Mouse (Mus musculus) megakaryocyte, embryonic 14.5 days (primary cell): ENCODE data around the gene Crls1. TPM values are rescaled to one million over a fixed set of nuclear protein-coding genes. Genes with fewer than 3 reads are reported as not detected.
A peak's percentile ranks its signal among the peaks of the same experiment; 100 is the strongest.

Source experiments
- H3K27me3 ChIP-seq: replicated peaks from 2 replicates; pipeline ENCODE3; 2012; ENCODE audit warnings: inconsistent platforms
- H3K36me3 ChIP-seq: replicated peaks from 2 replicates; pipeline ENCODE3; 2012; ENCODE audit warnings: low read length, inconsistent platforms, mixed read lengths
- H3K4me1 ChIP-seq: 2 replicates; pipeline ENCODE4 v1.6.1; 2012; ENCODE audit warnings: inconsistent platforms
- H3K4me3 ChIP-seq: replicated peaks from 2 replicates; pipeline ENCODE3; 2012; ENCODE audit warnings: moderate library complexity, mild to moderate bottlenecking, inconsistent platforms
- H3K9me3 ChIP-seq: 2 replicates; pipeline ENCODE4 v1.6.1; 2012; ENCODE audit warnings: inconsistent platforms
- FLI1 ChIP-seq: IDR thresholded peaks from 2 replicates; pipeline ENCODE4 v1.6.1; 2012; ENCODE audit warnings: low read length, inconsistent platforms, mixed read lengths
- GATA1 ChIP-seq: IDR thresholded peaks from 3 replicates; pipeline ENCODE4 v1.6.1; 2012; ENCODE audit warnings: mixed read lengths, low read length, inconsistent platforms, borderline replicate concordance
- polyA plus RNA-seq: library from polyadenylated mRNA; stranded (reverse); fragments of >175 nt; gene quantifications from 2 replicates; pipeline ENCODE4 v1.2.3, GENCODE M21; 2012; ENCODE audit warnings: low replicate concordance; ENCODE audit not compliant: insufficient read depth

The Crls1 gene
- polyA plus RNA-seq, 1 experiment = 39.3 TPM

- TF ChIP-seq GATA1 = no peak
- TF ChIP-seq FLI1 = no peak
- no peaks in the 10 kb centered on the region for H3K9me3 ChIP-seq
- H3K4me1 ChIP-seq = peaks cover 11% of the 10 kb centered on the region
- no peaks in the 10 kb centered on the region for H3K36me3 ChIP-seq
- peaks cover 19% of the 10 kb centered on the region for H3K27me3 ChIP-seq
- peak overlapping the region; percentile 70 for H3K4me3 ChIP-seq
These were observed 60.3 kb downstream of the Crls1 start for GRCm38 (mm10) chr2:132906763-132907162.

GRCm38 (mm10) chr2:132914785-132915184 is 68.3 kb downstream of the Crls1 start:
- no peaks in the 10 kb centered on the region for H3K4me1 ChIP-seq
- TF ChIP-seq FLI1 (no peak), GATA1 (no peak)
- H3K4me3 ChIP-seq = no peak overlapping the region
- no peaks in the 10 kb centered on the region for H3K36me3 ChIP-seq
- H3K27me3 ChIP-seq = peaks cover 3% of the 10 kb centered on the region
- no peaks in the 10 kb centered on the region for H3K9me3 ChIP-seq

Other genes with a start within 250 kb of the Crls1 start
- not detected in 2 replicates for gene Shld1, start 159.7 kb upstream of the Crls1 start, polyA plus RNA-seq
- gene Chgb, start 65.4 kb upstream of the Crls1 start, polyA plus RNA-seq = 0.06 TPM in 1 of 2 replicates, not detected in the other
- gene Trmt6, start 30.6 kb upstream of the Crls1 start, polyA plus RNA-seq = 2.6 and 3.4 TPM in 2 replicates
- gene Mcm8, start 30.5 kb upstream of the Crls1 start, polyA plus RNA-seq = 1.6 and 3.6 TPM in 2 replicates
- 0.07 TPM in 1 of 2 replicates, not detected in the other for gene Lrrn4, start 34.2 kb downstream of the Crls1 start, polyA plus RNA-seq
- gene Fermt1, start 99.2 kb downstream of the Crls1 start, polyA plus RNA-seq = not detected in 2 replicates